Mouse (Mus musculus): ENCODE measurements around the gene Adgre1.
"Not testable (repeated sequence)": the region's sequence is repeated elsewhere in the genome, so short reads cannot be mapped to it uniquely, and the experiment has no call there.

Adgre1 gene

GRCm38 (mm10) chr17:57358441-57358840 lies at the start of gene Adgre1:
TSS of gene Adgre1 (plus strand) at chr17:57358691.
- DNase-seq (ENCODE audit: low read depth, low spot score), result no peak

GRCm38 (mm10) chr17:57311801-57312200 lies 46.7 kb upstream of the Adgre1 start:
- peak; percentile 77 for DNase-seq (ENCODE audit: low read depth, low spot score)

- DNase-seq (ENCODE audit: low read depth, low spot score), result no peak
Measured at GRCm38 (mm10) chr17:57327615-57328014, 30.9 kb upstream of the Adgre1 start.

GRCm38 (mm10) chr17:57328944-57329343 lies 29.5 kb upstream of the Adgre1 start:
- DNase-seq (ENCODE audit: low read depth, low spot score), result no peak

GRCm38 (mm10) chr17:57330993-57331392 lies 27.5 kb upstream of the Adgre1 start:
- peak; percentile 8 for DNase-seq (ENCODE audit: low read depth, low spot score)

GRCm38 (mm10) chr17:57332241-57332640 lies 26.2 kb upstream of the Adgre1 start:
- peak; percentile 87 for DNase-seq (ENCODE audit: low read depth, low spot score)

GRCm38 (mm10) chr17:57334001-57334760 lies 24.3 kb upstream of the Adgre1 start:
- DNase-seq (ENCODE audit: low read depth, low spot score), result no peak

GRCm38 (mm10) chr17:57334761-57335150 lies 23.7 kb upstream of the Adgre1 start:
- peak; percentile 84 for DNase-seq (ENCODE audit: low read depth, low spot score)

- DNase-seq (ENCODE audit: low read depth, low spot score), result not testable (repeated sequence)
Measured at GRCm38 (mm10) chr17:57335194-57335593, 23.3 kb upstream of the Adgre1 start.

GRCm38 (mm10) chr17:57335673-57336303 lies 22.7 kb upstream of the Adgre1 start:
- DNase-seq (ENCODE audit: low read depth, low spot score), result peak; percentile 92

- DNase-seq (ENCODE audit: low read depth, low spot score), result no peak
Measured at GRCm38 (mm10) chr17:57337996-57338395, 20.5 kb upstream of the Adgre1 start.

- no peak for DNase-seq (ENCODE audit: low read depth, low spot score)
Measured at GRCm38 (mm10) chr17:57339298-57339697, 19.2 kb upstream of the Adgre1 start.

GRCm38 (mm10) chr17:57341568-57341967 lies 16.9 kb upstream of the Adgre1 start:
- DNase-seq (ENCODE audit: low read depth, low spot score), result no peak

GRCm38 (mm10) chr17:57344029-57344707 lies 14.3 kb upstream of the Adgre1 start:
- no peak for DNase-seq (ENCODE audit: low read depth, low spot score)

GRCm38 (mm10) chr17:57347017-57347416 lies 11.5 kb upstream of the Adgre1 start:
- DNase-seq (ENCODE audit: low read depth, low spot score), result no peak

GRCm38 (mm10) chr17:57347781-57348180 lies 10.7 kb upstream of the Adgre1 start:
- no peak for DNase-seq (ENCODE audit: low read depth, low spot score)

- no peak for DNase-seq (ENCODE audit: low read depth, low spot score)
Measured at GRCm38 (mm10) chr17:57349067-57349466, 9.4 kb upstream of the Adgre1 start.

GRCm38 (mm10) chr17:57350212-57350611 lies 8.3 kb upstream of the Adgre1 start:
- no peak for DNase-seq (ENCODE audit: low read depth, low spot score)

- no peak for DNase-seq (ENCODE audit: low read depth, low spot score)
Measured at GRCm38 (mm10) chr17:57351107-57351506, 7.4 kb upstream of the Adgre1 start.

- no peak for DNase-seq (ENCODE audit: low read depth, low spot score)
Measured at GRCm38 (mm10) chr17:57359485-57360241, 1.2 kb downstream of the Adgre1 start.
